Mouse (Mus musculus): ENCODE data around the gene Chst8. TPM values are rescaled to one million over a fixed set of nuclear protein-coding genes. Genes with fewer than 3 reads are reported as not detected.

Chst8 gene
- polyA plus RNA-seq, 1 experiment from 2014 or later = 0.49 TPM

DNA sequence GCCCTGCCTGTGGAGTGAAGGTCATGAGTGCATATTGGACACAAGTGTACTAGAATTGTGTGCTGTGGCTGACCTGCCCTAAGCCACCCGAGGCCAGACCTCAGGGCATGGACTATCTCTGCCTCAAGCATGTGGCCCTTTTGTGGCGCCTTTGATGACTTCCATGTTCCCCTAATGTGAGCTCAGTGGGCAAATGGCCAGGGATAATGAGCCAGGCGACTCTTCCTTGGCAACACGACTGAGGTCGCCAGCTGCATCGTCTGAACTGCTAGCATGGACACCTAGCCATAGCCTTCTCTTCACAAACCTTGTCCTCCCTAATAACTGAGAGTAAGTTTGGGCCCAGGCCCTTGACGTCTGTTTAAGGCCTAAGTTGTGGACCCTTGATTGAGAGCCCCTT, 4.5 kb upstream of the Chst8 start:
- no peak overlapping the region for H3K4me3 ChIP-seq (ENCODE audit: control insufficient read depth in 1 of 2, insufficient read depth in 1 of 2, low read depth in 1 of 2, low read length in 2 of 2)
- peaks cover 25% of the 10 kb centered on the region for H3K27me3 ChIP-seq (ENCODE audit: control insufficient read depth, insufficient read depth, low read length)
- peaks cover 3 to 4% of the 10 kb centered on the region in 2 experiments; a peak in 3 of 4 replicates for H3K4me1 ChIP-seq (ENCODE audit: control insufficient read depth in 2 of 2, insufficient read depth in 2 of 2, low read length in 2 of 2)
- 72% methylated on average over 7 of the region's 7 CpGs for WGBS
- ATAC-seq (ENCODE audit: insufficient number of reproducible peaks, insufficient read depth, low FRiP score, low read depth) = no peak
- no peaks in the 10 kb centered on the region for H3K9me3 ChIP-seq (ENCODE audit: control insufficient read depth, low read length)
- no peak overlapping the region for H3K27ac ChIP-seq (replicated peaks in 1 of 2; ENCODE audit: control insufficient read depth in 1 of 2, insufficient read depth in 1 of 2, low read depth in 2 of 2, low read length in 2 of 2)
- H3K9ac ChIP-seq (ENCODE audit: low read length) = no peak overlapping the region
- no peak overlapping the region for H3K4me2 ChIP-seq (ENCODE audit: low read length)
- H3K36me3 ChIP-seq (ENCODE audit: control insufficient read depth, insufficient read depth, low read length) = no peaks in the 10 kb centered on the region

DNA sequence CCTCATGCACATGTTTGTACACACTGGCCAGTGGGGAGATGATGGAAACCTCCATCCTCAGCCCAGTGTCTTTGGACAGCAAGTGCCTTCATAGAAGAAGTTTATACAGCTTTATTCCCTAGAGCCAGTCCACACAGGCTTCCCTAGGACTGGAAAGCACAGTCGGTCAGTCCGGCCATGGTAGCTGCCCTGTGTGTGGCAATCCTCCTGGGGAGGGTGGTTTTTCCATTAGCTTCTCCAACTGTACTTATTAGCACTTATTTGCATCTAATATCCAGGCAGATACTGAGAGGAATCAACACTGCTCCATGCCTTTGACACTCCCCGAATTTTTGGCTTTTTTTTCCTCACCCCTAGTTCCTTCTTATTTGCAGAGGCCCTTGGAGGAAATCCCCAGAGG, 2.3 kb upstream of the Chst8 start:
- 76% methylated on average over 3 of the region's 3 CpGs for WGBS
- no peaks in the 10 kb centered on the region for H3K9me3 ChIP-seq (ENCODE audit: control insufficient read depth, low read length)
- no peak for ATAC-seq (ENCODE audit: insufficient number of reproducible peaks, insufficient read depth, low FRiP score, low read depth)
- peaks cover 46% of the 10 kb centered on the region for H3K27me3 ChIP-seq (ENCODE audit: control insufficient read depth, insufficient read depth, low read length)
- no peak overlapping the region for H3K4me2 ChIP-seq (ENCODE audit: low read length)
- no peaks in the 10 kb centered on the region for H3K36me3 ChIP-seq (ENCODE audit: control insufficient read depth, insufficient read depth, low read length)
- H3K4me1 ChIP-seq (ENCODE audit: control insufficient read depth in 2 of 2, insufficient read depth in 2 of 2, low read length in 2 of 2) = peaks cover 3 to 12% of the 10 kb centered on the region in 2 experiments; a peak in 3 of 4 replicates
- no peak overlapping the region for H3K9ac ChIP-seq (ENCODE audit: low read length)
- H3K4me3 ChIP-seq (ENCODE audit: control insufficient read depth in 1 of 2, insufficient read depth in 1 of 2, low read depth in 1 of 2, low read length in 2 of 2) = no peak overlapping the region
- no peak overlapping the region for H3K27ac ChIP-seq (replicated peaks in 1 of 2; ENCODE audit: control insufficient read depth in 1 of 2, insufficient read depth in 1 of 2, low read depth in 2 of 2, low read length in 2 of 2)

DNA sequence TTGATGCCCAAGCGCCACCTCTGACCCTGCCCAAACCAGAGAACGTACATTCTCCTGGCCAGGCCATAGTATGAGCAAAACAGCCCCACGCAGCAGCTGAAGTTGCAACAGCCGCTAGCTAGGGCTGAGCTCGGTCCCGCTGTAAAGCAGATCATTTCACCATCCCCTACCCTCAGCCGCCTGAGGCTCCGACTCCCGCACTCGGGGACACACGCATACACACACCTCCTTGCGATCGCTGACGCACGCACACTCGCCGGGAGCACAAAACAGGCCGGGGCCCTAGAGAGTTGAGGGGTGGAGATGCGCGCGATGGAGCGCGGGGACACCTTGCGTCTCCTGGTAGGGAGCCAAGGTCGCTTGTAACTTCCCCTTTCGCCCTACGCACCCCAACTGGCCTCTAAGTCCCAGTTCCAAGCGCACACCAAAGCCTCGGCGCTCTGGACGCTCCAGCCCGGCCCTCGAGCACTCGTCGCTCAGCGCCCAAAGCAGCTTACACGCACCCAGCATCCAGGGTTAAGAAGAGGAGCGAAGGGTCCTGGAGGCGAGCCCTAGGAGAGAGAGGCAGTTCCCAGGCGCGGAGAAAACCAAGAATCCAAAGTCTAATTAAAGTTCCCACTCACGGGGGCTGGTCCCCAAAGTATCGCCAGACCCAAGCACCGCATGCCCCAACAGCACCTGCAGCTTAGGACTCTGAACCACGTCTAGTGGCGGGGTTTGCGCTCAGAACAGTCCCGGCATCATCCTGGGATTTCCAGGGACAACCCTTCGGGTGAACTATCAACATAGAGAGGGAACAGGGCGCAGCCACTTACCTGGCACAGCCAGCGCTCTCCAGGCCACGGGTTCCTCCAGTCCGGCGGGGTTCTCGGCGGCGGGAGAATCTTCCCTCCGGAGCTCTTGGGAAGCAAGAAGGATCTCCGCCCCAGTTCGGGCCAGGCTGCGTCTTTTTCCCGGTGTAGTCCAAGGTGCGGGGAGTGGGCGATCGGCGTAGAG, 682 bp downstream of the Chst8 start:
- Histone ChIP-seq H3K27me3 (ENCODE audit: control insufficient read depth, insufficient read depth, low read length) (peaks cover 73% of the 10 kb centered on the region), H3K4me2 (ENCODE audit: low read length) (peak overlapping the region; percentile 98), H3K36me3 (ENCODE audit: control insufficient read depth, insufficient read depth, low read length) (no peaks in the 10 kb centered on the region), H3K4me3 (ENCODE audit: control insufficient read depth in 1 of 2, insufficient read depth in 1 of 2, low read depth in 1 of 2, low read length in 2 of 2) (peak overlapping the region; percentile 59 to 67), H3K9ac (ENCODE audit: low read length) (peak overlapping the region; percentile 62), H3K4me1 (ENCODE audit: control insufficient read depth in 2 of 2, insufficient read depth in 2 of 2, low read length in 2 of 2) (peaks cover 3 to 12% of the 10 kb centered on the region in 2 experiments; a peak in 3 of 4 replicates), H3K27ac (replicated peaks in 1 of 2; ENCODE audit: control insufficient read depth in 1 of 2, insufficient read depth in 1 of 2, low read depth in 2 of 2, low read length in 2 of 2) (no peak overlapping the region), H3K9me3 (ENCODE audit: control insufficient read depth, low read length) (no peaks in the 10 kb centered on the region)
- no peak for ATAC-seq (ENCODE audit: insufficient number of reproducible peaks, insufficient read depth, low FRiP score, low read depth)
- under 1% methylated on average over 64 of the region's 66 CpGs for WGBS

GRCm38 (mm10) chr7:34811060-34811459, 1.5 kb downstream of the Chst8 start:
- Histone ChIP-seq H3K4me1 (ENCODE audit: control insufficient read depth in 2 of 2, insufficient read depth in 2 of 2, low read length in 2 of 2) (peaks cover 7 to 16% of the 10 kb centered on the region in 2 experiments), H3K9me3 (ENCODE audit: control insufficient read depth, low read length) (no peaks in the 10 kb centered on the region), H3K27me3 (ENCODE audit: control insufficient read depth, insufficient read depth, low read length) (peaks cover 73% of the 10 kb centered on the region), H3K36me3 (ENCODE audit: control insufficient read depth, insufficient read depth, low read length) (no peaks in the 10 kb centered on the region), H3K4me3 (ENCODE audit: control insufficient read depth in 1 of 2, insufficient read depth in 1 of 2, low read depth in 1 of 2, low read length in 2 of 2) (peak overlapping the region in 1 of 2 experiments; percentile 67; a peak in 2 of 4 replicates), H3K4me2 (ENCODE audit: low read length) (peak overlapping the region; percentile 98), H3K27ac (replicated peaks in 1 of 2; ENCODE audit: control insufficient read depth in 1 of 2, insufficient read depth in 1 of 2, low read depth in 2 of 2, low read length in 2 of 2) (no peak overlapping the region), H3K9ac (ENCODE audit: low read length) (no peak overlapping the region)
- no peak for ATAC-seq (ENCODE audit: insufficient number of reproducible peaks, insufficient read depth, low FRiP score, low read depth)
- WGBS = 3% methylated on average over 10 of the region's 10 CpGs

DNA sequence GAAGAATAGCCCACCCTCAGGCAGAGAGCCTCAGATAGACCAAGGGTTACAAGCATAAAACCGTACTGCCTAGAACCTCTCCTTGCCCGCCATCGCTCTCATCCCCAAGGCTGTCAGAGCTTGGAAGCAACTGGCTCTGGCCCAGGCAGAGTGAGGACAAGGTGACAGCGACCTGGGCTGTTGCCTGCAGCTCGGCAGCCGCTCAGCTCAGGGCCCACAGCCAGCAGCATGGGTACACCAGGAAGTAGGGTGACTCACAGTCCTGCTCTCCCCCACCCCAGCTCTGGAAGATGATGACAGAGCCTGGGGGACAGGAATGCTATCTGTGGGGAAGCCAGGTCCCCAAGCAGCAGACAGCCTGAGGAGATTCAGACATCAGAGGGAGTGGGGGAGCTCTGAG, 6.2 kb downstream of the Chst8 start:
- Histone ChIP-seq H3K27ac (replicated peaks in 1 of 2; ENCODE audit: control insufficient read depth in 1 of 2, insufficient read depth in 1 of 2, low read depth in 2 of 2, low read length in 2 of 2) (no peak overlapping the region), H3K4me3 (ENCODE audit: control insufficient read depth in 1 of 2, insufficient read depth in 1 of 2, low read depth in 1 of 2, low read length in 2 of 2) (no peak overlapping the region), H3K4me2 (ENCODE audit: low read length) (no peak overlapping the region), H3K4me1 (ENCODE audit: control insufficient read depth in 2 of 2, insufficient read depth in 2 of 2, low read length in 2 of 2) (peaks cover 5 to 6% of the 10 kb centered on the region in 2 experiments), H3K9ac (ENCODE audit: low read length) (no peak overlapping the region), H3K36me3 (ENCODE audit: control insufficient read depth, insufficient read depth, low read length) (no peaks in the 10 kb centered on the region), H3K9me3 (ENCODE audit: control insufficient read depth, low read length) (no peaks in the 10 kb centered on the region), H3K27me3 (ENCODE audit: control insufficient read depth, insufficient read depth, low read length) (peaks cover 41% of the 10 kb centered on the region)
- peak; percentile 76 for ATAC-seq (ENCODE audit: insufficient number of reproducible peaks, insufficient read depth, low FRiP score, low read depth)
- WGBS = 18% methylated on average over 6 of the region's 6 CpGs

- no peaks in the 10 kb centered on the region for H3K9me3 ChIP-seq (ENCODE audit: control insufficient read depth, low read length)
- H3K4me1 ChIP-seq (ENCODE audit: control insufficient read depth in 2 of 2, insufficient read depth in 2 of 2, low read length in 2 of 2) = peaks cover 4 to 5% of the 10 kb centered on the region in 2 experiments
- peaks cover 35% of the 10 kb centered on the region for H3K27me3 ChIP-seq (ENCODE audit: control insufficient read depth, insufficient read depth, low read length)
- no peak overlapping the region for H3K27ac ChIP-seq (replicated peaks in 1 of 2; ENCODE audit: control insufficient read depth in 1 of 2, insufficient read depth in 1 of 2, low read depth in 2 of 2, low read length in 2 of 2)
- H3K9ac ChIP-seq (ENCODE audit: low read length) = no peak overlapping the region
- ATAC-seq (ENCODE audit: insufficient number of reproducible peaks, insufficient read depth, low FRiP score, low read depth) = no peak
- H3K4me2 ChIP-seq (ENCODE audit: low read length) = no peak overlapping the region
- no peak overlapping the region for H3K4me3 ChIP-seq (ENCODE audit: control insufficient read depth in 1 of 2, insufficient read depth in 1 of 2, low read depth in 1 of 2, low read length in 2 of 2)
- 78% methylated on average over 3 of the region's 3 CpGs for WGBS
- H3K36me3 ChIP-seq (ENCODE audit: control insufficient read depth, insufficient read depth, low read length) = no peaks in the 10 kb centered on the region
Measured at GRCm38 (mm10) chr7:34805691-34806205, 6.8 kb downstream of the Chst8 start.

GRCm38 (mm10) chr7:34805042-34805441, 7.5 kb downstream of the Chst8 start:
- Histone ChIP-seq H3K4me1 (ENCODE audit: control insufficient read depth in 2 of 2, insufficient read depth in 2 of 2, low read length in 2 of 2) (peaks cover 4 to 5% of the 10 kb centered on the region in 2 experiments), H3K9ac (ENCODE audit: low read length) (no peak overlapping the region), H3K36me3 (ENCODE audit: control insufficient read depth, insufficient read depth, low read length) (no peaks in the 10 kb centered on the region), H3K4me2 (ENCODE audit: low read length) (no peak overlapping the region), H3K27me3 (ENCODE audit: control insufficient read depth, insufficient read depth, low read length) (peaks cover 29% of the 10 kb centered on the region), H3K9me3 (ENCODE audit: control insufficient read depth, low read length) (no peaks in the 10 kb centered on the region), H3K4me3 (ENCODE audit: control insufficient read depth in 1 of 2, insufficient read depth in 1 of 2, low read depth in 1 of 2, low read length in 2 of 2) (no peak overlapping the region), H3K27ac (replicated peaks in 1 of 2; ENCODE audit: control insufficient read depth in 1 of 2, insufficient read depth in 1 of 2, low read depth in 2 of 2, low read length in 2 of 2) (no peak overlapping the region)
- WGBS = 77% methylated on average over 2 of the region's 2 CpGs
- ATAC-seq (ENCODE audit: insufficient number of reproducible peaks, insufficient read depth, low FRiP score, low read depth) = no peak

All from heart, embryonic 14.5 days (tissue).